Mouse (Mus musculus): Measurements from ENCODE around the gene Gm7102. TPM values are rescaled to one million over a fixed set of nuclear protein-coding genes. Genes with fewer than 3 reads are reported as not detected.
"Not testable (repeated sequence)": the region's sequence is repeated elsewhere in the genome, so short reads cannot be mapped to it uniquely, and the experiment has no call there.

Gene Gm7102
- polyA plus RNA-seq (2012; rRNA removed) (0.06 and 0.08 TPM in 2 replicates), polyA plus RNA-seq (2014; fragmentation: Nextera tagmentation; extraction: Ambion mirVana) (0.14 TPM in 1 of 2 replicates, not detected in the other)

DNA sequence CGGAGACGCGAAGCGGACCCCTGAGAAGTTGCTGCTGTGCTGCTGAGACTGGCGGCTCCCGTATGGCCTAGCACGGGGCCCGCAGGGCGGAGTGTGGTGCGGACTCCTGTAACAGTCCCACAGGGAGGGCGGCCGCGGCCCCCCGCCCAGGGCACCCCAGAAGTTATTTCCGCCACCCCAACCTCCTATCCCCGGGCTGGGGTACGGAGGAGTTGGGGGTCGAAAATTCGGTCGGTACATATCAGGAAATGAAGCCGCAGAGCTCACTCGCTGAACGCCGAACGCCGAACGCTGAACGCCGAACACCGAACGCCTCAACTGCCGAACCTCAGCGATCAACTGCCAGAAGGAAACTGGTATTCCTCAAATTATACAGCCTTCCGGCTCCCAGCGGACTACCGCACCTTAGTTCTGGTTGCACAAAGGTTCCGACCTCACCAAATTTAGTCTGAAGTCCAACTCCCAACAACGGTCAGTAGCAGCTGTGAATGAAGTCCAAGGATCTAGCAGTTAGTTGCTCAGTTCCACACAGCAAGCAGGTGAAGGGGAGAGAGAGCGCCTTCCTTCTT, at the start of gene Gm7102:
TSS of gene Gm7102 (minus strand) at position 554 of the 569 bp plus-strand sequence.
- TF ChIP-seq POLR2A (IDR thresholded peaks at IDR 0.05; ENCODE audit: borderline replicate concordance, extremely low read depth, insufficient read depth, insufficient read length): no peak
- H3K4me2 ChIP-seq (replicated peaks; ENCODE audit: low read depth, low read length, severe bottlenecking): peak within 1 kb of the TSS; percentile 48
- no peak for ATAC-seq (ENCODE audit: low FRiP score, low read depth)
- DNase-seq (ENCODE audit: low spot score): no peak
- peak within 1 kb of the TSS; percentile 33 for H3K4me3 ChIP-seq (replicated peaks; ENCODE audit: low read length)
- peak within 1 kb of the TSS; percentile 47 for H3K9ac ChIP-seq (ENCODE audit: low read depth, low read length, severe bottlenecking)
- H3K36me3 ChIP-seq (ENCODE audit: control insufficient read depth, insufficient read depth, low read length): no peaks in the 10 kb centered on the region
- 34% methylated on average over 31 of the region's 39 CpGs for WGBS
- H3K4me1 ChIP-seq (ENCODE audit: control insufficient read depth, insufficient read depth, low read length): no peaks in the 10 kb centered on the region
- no peaks in the 10 kb centered on the region for H3K9me3 ChIP-seq (ENCODE audit: control insufficient read depth, low read length)
- no peak within 1 kb of the TSS for H3K27ac ChIP-seq (replicated peaks; ENCODE audit: low read depth, low read length)
- H3K27me3 ChIP-seq (ENCODE audit: control insufficient read depth, insufficient read depth, low read length): no peaks in the 10 kb centered on the region

DNA sequence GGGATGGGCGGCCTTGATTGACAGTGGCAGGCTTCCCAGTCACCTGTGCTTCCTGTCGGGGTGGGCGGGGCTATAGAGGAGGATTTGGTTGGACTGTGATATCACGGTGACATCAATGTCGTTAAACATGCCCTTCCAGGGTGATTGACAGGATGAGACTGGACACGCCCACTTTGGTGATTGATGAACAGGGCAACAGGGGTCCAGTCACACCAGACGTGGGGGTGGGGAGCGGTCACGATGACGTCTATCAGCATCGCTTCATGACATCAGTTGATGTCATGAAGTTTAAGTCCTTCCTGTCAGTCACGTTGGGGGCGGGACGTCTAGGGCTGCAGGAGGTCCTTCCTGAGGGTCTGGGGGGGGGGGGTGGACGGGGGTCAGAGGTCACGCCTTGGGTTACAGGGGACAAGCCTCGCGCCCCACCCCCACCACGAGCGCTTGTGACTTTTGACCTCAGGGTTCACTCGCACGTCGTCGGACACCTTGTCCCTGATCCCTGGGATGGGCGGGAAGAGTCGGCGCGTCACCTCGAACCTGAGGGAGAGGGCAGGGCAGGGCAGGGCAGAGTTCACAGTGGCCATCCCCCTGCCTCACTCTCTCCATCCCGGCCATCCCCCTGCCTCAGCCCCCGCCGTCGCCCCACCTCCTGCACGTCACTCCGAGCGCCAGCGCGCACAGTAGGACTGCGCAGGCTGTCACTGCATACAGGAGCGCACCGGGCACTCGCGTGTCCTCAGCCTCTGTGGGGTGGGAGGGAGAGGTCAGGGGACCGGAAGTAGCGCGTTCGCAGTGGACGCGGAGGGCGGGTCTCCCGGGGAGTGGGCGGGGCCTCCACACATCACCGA, 48.8 kb upstream of the Gm7102 start:
- H3K4me2 ChIP-seq (replicated peaks; ENCODE audit: low read depth, low read length, severe bottlenecking): peak overlapping the region; percentile 63
- no peaks in the 10 kb centered on the region for H3K9me3 ChIP-seq (ENCODE audit: control insufficient read depth, low read length)
- H3K9ac ChIP-seq (ENCODE audit: low read depth, low read length, severe bottlenecking): peak overlapping the region; percentile 16; the same call in 1 of the 2 replicates
- 43% methylated on average over 48 of the region's 53 CpGs for WGBS
- H3K4me3 ChIP-seq (replicated peaks; ENCODE audit: low read length): peak overlapping the region; percentile 59
- no peak for TF ChIP-seq POLR2A (IDR thresholded peaks at IDR 0.05; ENCODE audit: borderline replicate concordance, extremely low read depth, insufficient read depth, insufficient read length)
- ATAC-seq (ENCODE audit: low FRiP score, low read depth) (peak; percentile 12), DNase-seq (ENCODE audit: low spot score) (peak; percentile 22)
- no peaks in the 10 kb centered on the region for H3K27me3 ChIP-seq (ENCODE audit: control insufficient read depth, insufficient read depth, low read length)
- H3K36me3 ChIP-seq (ENCODE audit: control insufficient read depth, insufficient read depth, low read length): no peaks in the 10 kb centered on the region
- H3K27ac ChIP-seq (replicated peaks; ENCODE audit: low read depth, low read length): no peak overlapping the region
- no peaks in the 10 kb centered on the region for H3K4me1 ChIP-seq (ENCODE audit: control insufficient read depth, insufficient read depth, low read length)

DNA sequence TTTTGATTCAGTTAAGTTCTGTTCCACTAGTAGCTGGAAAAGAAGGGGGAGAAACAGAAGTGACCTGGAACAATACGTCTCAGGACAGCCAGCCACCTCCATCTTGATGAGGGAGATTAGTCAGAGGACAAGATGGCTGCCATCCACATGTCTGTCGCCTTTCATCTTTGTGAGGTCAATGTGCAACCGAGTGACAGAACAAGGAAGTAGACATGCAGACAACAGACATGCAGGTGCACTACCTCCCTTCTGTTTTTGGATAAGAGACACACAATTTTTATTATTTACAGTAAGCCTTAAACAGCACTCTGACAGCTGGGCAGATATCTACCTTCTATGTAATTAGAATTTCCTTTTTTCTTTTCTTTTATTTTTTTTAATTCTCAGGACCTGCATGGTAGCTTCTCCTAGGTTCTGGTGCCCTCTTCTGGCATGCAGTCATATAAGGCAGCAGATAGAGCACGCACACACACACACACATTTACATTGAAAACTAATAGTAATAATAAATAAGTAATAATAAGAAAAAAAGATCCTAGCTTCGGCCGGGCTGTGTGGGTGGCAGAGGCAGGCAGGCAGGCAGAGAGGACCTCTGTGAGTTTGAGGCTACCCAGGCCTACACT, 47.7 kb upstream of the Gm7102 start:
- Histone ChIP-seq H3K4me1 (ENCODE audit: control insufficient read depth, insufficient read depth, low read length) (no peaks in the 10 kb centered on the region), H3K4me2 (replicated peaks; ENCODE audit: low read depth, low read length, severe bottlenecking) (no peak overlapping the region), H3K36me3 (ENCODE audit: control insufficient read depth, insufficient read depth, low read length) (no peaks in the 10 kb centered on the region), H3K9me3 (ENCODE audit: control insufficient read depth, low read length) (no peaks in the 10 kb centered on the region), H3K27me3 (ENCODE audit: control insufficient read depth, insufficient read depth, low read length) (no peaks in the 10 kb centered on the region), H3K9ac (ENCODE audit: low read depth, low read length, severe bottlenecking) (no peak overlapping the region), H3K4me3 (replicated peaks; ENCODE audit: low read length) (no peak overlapping the region), H3K27ac (replicated peaks; ENCODE audit: low read depth, low read length) (no peak overlapping the region)
- no peak for TF ChIP-seq POLR2A (IDR thresholded peaks at IDR 0.05; ENCODE audit: borderline replicate concordance, extremely low read depth, insufficient read depth, insufficient read length)
- WGBS: 91% methylated on average over 6 of the region's 6 CpGs
- no peak for ATAC-seq (ENCODE audit: low FRiP score, low read depth)
- no peak for DNase-seq (ENCODE audit: low spot score)

DNA sequence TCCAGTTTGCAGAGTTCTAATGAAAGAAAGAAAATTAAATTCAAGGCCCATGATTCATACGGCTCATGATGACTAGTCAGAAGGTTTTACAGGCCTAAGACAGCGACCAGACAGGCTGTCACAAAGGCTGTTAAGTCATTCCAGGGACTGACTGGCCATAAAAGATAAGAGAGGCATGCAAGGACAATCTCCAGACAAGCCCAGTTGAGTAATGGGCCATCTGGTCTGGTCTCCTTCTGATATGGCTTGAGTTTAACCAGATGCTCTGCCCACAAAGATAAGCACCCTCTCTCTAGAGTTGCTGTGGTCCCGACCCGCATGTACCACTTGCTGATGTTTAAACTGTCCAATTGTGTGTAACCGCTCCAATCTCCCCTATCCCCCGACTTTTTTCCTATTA, 31.4 kb upstream of the Gm7102 start:
- not testable (repeated sequence) for H3K9ac ChIP-seq (ENCODE audit: low read depth, low read length, severe bottlenecking); H3K4me3 ChIP-seq (replicated peaks; ENCODE audit: low read length); ATAC-seq (ENCODE audit: low FRiP score, low read depth); H3K4me1 ChIP-seq (ENCODE audit: control insufficient read depth, insufficient read depth, low read length); H3K27me3 ChIP-seq (ENCODE audit: control insufficient read depth, insufficient read depth, low read length); DNase-seq (ENCODE audit: low spot score); H3K9me3 ChIP-seq (ENCODE audit: control insufficient read depth, low read length); H3K36me3 ChIP-seq (ENCODE audit: control insufficient read depth, insufficient read depth, low read length); H3K4me2 ChIP-seq (replicated peaks; ENCODE audit: low read depth, low read length, severe bottlenecking); H3K27ac ChIP-seq (replicated peaks; ENCODE audit: low read depth, low read length)
- WGBS: 68% methylated on average over 6 of the region's 6 CpGs

DNA sequence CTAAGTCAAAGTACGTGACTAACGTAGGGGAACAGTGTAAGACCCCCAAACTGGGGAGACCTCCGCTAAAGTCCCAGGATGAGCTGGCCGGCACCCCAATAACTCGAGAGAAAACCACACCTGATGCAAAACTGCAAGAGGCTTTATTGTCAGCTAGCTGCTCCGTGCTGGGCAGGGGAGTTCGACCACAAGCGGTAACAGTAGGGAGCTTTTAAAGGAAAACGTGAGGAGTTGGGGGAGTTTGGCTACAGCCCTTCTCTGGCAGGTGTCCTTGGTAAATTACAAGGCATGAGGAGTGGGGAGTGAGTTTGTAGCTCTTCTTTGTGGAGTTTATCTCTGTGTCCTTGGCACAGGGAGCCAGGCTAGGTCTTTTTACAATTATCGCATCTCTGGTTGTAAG, 23.7 kb upstream of the Gm7102 start:
- Histone ChIP-seq H3K27ac (replicated peaks; ENCODE audit: low read depth, low read length) (no peak overlapping the region), H3K9me3 (ENCODE audit: control insufficient read depth, low read length) (no peaks in the 10 kb centered on the region), H3K4me2 (replicated peaks; ENCODE audit: low read depth, low read length, severe bottlenecking) (no peak overlapping the region), H3K36me3 (ENCODE audit: control insufficient read depth, insufficient read depth, low read length) (no peaks in the 10 kb centered on the region), H3K9ac (ENCODE audit: low read depth, low read length, severe bottlenecking) (no peak overlapping the region), H3K4me3 (replicated peaks; ENCODE audit: low read length) (no peak overlapping the region), H3K27me3 (ENCODE audit: control insufficient read depth, insufficient read depth, low read length) (no peaks in the 10 kb centered on the region), H3K4me1 (ENCODE audit: control insufficient read depth, insufficient read depth, low read length) (no peaks in the 10 kb centered on the region)
- ATAC-seq (ENCODE audit: low FRiP score, low read depth) (no peak), DNase-seq (ENCODE audit: low spot score) (peak; percentile 5)
- TF ChIP-seq POLR2A (IDR thresholded peaks at IDR 0.05; ENCODE audit: borderline replicate concordance, extremely low read depth, insufficient read depth, insufficient read length): no peak
- 24% methylated on average over 10 of the region's 10 CpGs for WGBS
